Mouse (Mus musculus): ENCODE data around the gene Syngr3. TPM values are rescaled to one million over a fixed set of nuclear protein-coding genes. Genes with fewer than 3 reads are reported as not detected.

Gene Syngr3
- polyA plus RNA-seq, 1 experiment from 2014 or later: 7.0 TPM

GRCm38 (mm10) chr17:24638840-24639239 lies 50.9 kb downstream of the Syngr3 start:
- no peak overlapping the region for H3K4me3 ChIP-seq (replicated peaks)
- peak; percentile 81 for ATAC-seq
- WGBS: 53% methylated on average over 9 of the region's 9 CpGs
- H3K27me3 ChIP-seq (replicated peaks): no peaks in the 10 kb centered on the region
- peak overlapping the region; percentile 89 for H3K27ac ChIP-seq
- no peak overlapping the region for H3K4me2 ChIP-seq (replicated peaks)
- peaks cover 22% of the 10 kb centered on the region for H3K4me1 ChIP-seq (replicated peaks)
- H3K36me3 ChIP-seq: peaks cover 6% of the 10 kb centered on the region; the same call in 1 of the 2 replicates
- H3K9ac ChIP-seq: peak overlapping the region; percentile 26; the same call in 1 of the 2 replicates
- no peaks in the 10 kb centered on the region for H3K9me3 ChIP-seq

GRCm38 (mm10) chr17:24638214-24638613 lies 51.5 kb downstream of the Syngr3 start:
- Histone ChIP-seq H3K4me3 (replicated peaks) (no peak overlapping the region), H3K4me2 (replicated peaks) (no peak overlapping the region), H3K27me3 (replicated peaks) (no peaks in the 10 kb centered on the region), H3K36me3 (peaks cover 6% of the 10 kb centered on the region; the same call in 1 of the 2 replicates), H3K27ac (peak overlapping the region; percentile 59), H3K4me1 (replicated peaks) (peaks cover 24% of the 10 kb centered on the region), H3K9ac (no peak overlapping the region), H3K9me3 (no peaks in the 10 kb centered on the region)
- ATAC-seq: no peak
- WGBS: 78% methylated on average over 4 of the region's 4 CpGs

- WGBS: 75% methylated on average over 5 of the region's 5 CpGs
- Histone ChIP-seq H3K4me3 (replicated peaks) (no peak overlapping the region), H3K4me1 (replicated peaks) (peaks cover 29% of the 10 kb centered on the region), H3K4me2 (replicated peaks) (no peak overlapping the region), H3K27ac (no peak overlapping the region), H3K9me3 (no peaks in the 10 kb centered on the region), H3K9ac (no peak overlapping the region), H3K36me3 (peaks cover 6% of the 10 kb centered on the region; the same call in 1 of the 2 replicates), H3K27me3 (replicated peaks) (no peaks in the 10 kb centered on the region)
- no peak for ATAC-seq
Measured at GRCm38 (mm10) chr17:24636781-24637481, 52.8 kb downstream of the Syngr3 start.

- Histone ChIP-seq H3K9ac (no peak overlapping the region), H3K4me1 (replicated peaks) (peaks cover 34% of the 10 kb centered on the region), H3K4me3 (replicated peaks) (no peak overlapping the region), H3K27me3 (replicated peaks) (no peaks in the 10 kb centered on the region), H3K4me2 (replicated peaks) (no peak overlapping the region), H3K36me3 (peaks cover 5% of the 10 kb centered on the region; the same call in 1 of the 2 replicates), H3K27ac (no peak overlapping the region), H3K9me3 (no peaks in the 10 kb centered on the region)
- no peak for ATAC-seq
- 92% methylated on average over 5 of the region's 5 CpGs for WGBS
Measured at GRCm38 (mm10) chr17:24635694-24636093, 54.1 kb downstream of the Syngr3 start.

Other genes starting within 250 kb of the Syngr3 start
- gene Dnase1l2, start 246.8 kb downstream of the Syngr3 start, polyA plus RNA-seq (2015; fragmentation: Nextera tagmentation; extraction: Ambion mirVana): 1.4 and 2.1 TPM in 2 replicates
- 23.0 and 29.3 TPM in 2 replicates for gene E4f1, start 219.6 kb downstream of the Syngr3 start, polyA plus RNA-seq (2015; fragmentation: Nextera tagmentation; extraction: Ambion mirVana)
- 79.9 and 80.6 TPM in 2 replicates for gene Pgp, start 219.6 kb downstream of the Syngr3 start, polyA plus RNA-seq (2015; fragmentation: Nextera tagmentation; extraction: Ambion mirVana)
- gene Bricd5, start 216.1 kb downstream of the Syngr3 start, polyA plus RNA-seq (2015; fragmentation: Nextera tagmentation; extraction: Ambion mirVana): 0.40 and 0.68 TPM in 2 replicates
- gene Mlst8, start 210.9 kb downstream of the Syngr3 start, polyA plus RNA-seq (2015; fragmentation: Nextera tagmentation; extraction: Ambion mirVana): 25.2 and 27.3 TPM in 2 replicates
- gene Caskin1, start 201.4 kb downstream of the Syngr3 start, polyA plus RNA-seq (2015; fragmentation: Nextera tagmentation; extraction: Ambion mirVana): 1.5 and 1.8 TPM in 2 replicates
- 81.6 and 89.3 TPM in 2 replicates for gene Traf7, start 162.0 kb downstream of the Syngr3 start, polyA plus RNA-seq (2015; fragmentation: Nextera tagmentation; extraction: Ambion mirVana)
- 5.2 and 8.7 TPM in 2 replicates for gene Rab26, start 155.7 kb downstream of the Syngr3 start, polyA plus RNA-seq (2015; fragmentation: Nextera tagmentation; extraction: Ambion mirVana)
- gene Pkd1, start 140.1 kb downstream of the Syngr3 start, polyA plus RNA-seq (2015; fragmentation: Nextera tagmentation; extraction: Ambion mirVana): 16.9 and 17.4 TPM in 2 replicates
- gene Tsc2, start 57.3 kb downstream of the Syngr3 start, polyA plus RNA-seq (2015; fragmentation: Nextera tagmentation; extraction: Ambion mirVana): 41.0 and 45.7 TPM in 2 replicates
- 15.6 and 18.1 TPM in 2 replicates for gene Nthl1, start 57.3 kb downstream of the Syngr3 start, polyA plus RNA-seq (2015; fragmentation: Nextera tagmentation; extraction: Ambion mirVana)
- gene Slc9a3r2, start 39.6 kb downstream of the Syngr3 start, polyA plus RNA-seq (2015; fragmentation: Nextera tagmentation; extraction: Ambion mirVana): 43.9 and 49.2 TPM in 2 replicates
- 0.30 and 0.56 TPM in 2 replicates for gene Npw, start 31.5 kb downstream of the Syngr3 start, polyA plus RNA-seq (2015; fragmentation: Nextera tagmentation; extraction: Ambion mirVana)
- 20.0 and 20.5 TPM in 2 replicates for gene Zfp598, start 20.3 kb downstream of the Syngr3 start, polyA plus RNA-seq (2015; fragmentation: Nextera tagmentation; extraction: Ambion mirVana)
- gene Gfer, start 6.2 kb upstream of the Syngr3 start, polyA plus RNA-seq (2015; fragmentation: Nextera tagmentation; extraction: Ambion mirVana): 41.8 and 45.9 TPM in 2 replicates
- 10.3 and 10.4 TPM in 2 replicates for gene Noxo1, start 6.3 kb upstream of the Syngr3 start, polyA plus RNA-seq (2015; fragmentation: Nextera tagmentation; extraction: Ambion mirVana)
- gene Tbl3, start 17.7 kb upstream of the Syngr3 start, polyA plus RNA-seq (2015; fragmentation: Nextera tagmentation; extraction: Ambion mirVana): 67.3 and 67.5 TPM in 2 replicates
- 0.11 and 0.19 TPM in 2 replicates for gene Rnf151, start 28.1 kb upstream of the Syngr3 start, polyA plus RNA-seq (2015; fragmentation: Nextera tagmentation; extraction: Ambion mirVana)
- 1,514 and 1,667 TPM in 2 replicates for gene Rps2, start 28.2 kb upstream of the Syngr3 start, polyA plus RNA-seq (2015; fragmentation: Nextera tagmentation; extraction: Ambion mirVana)
- 303 and 319 TPM in 2 replicates for gene Ndufb10, start 34.5 kb upstream of the Syngr3 start, polyA plus RNA-seq (2015; fragmentation: Nextera tagmentation; extraction: Ambion mirVana)
- gene Rpl3l, start 37.9 kb upstream of the Syngr3 start, polyA plus RNA-seq (2015; fragmentation: Nextera tagmentation; extraction: Ambion mirVana): not detected in 2 replicates
- 32.4 and 33.9 TPM in 2 replicates for gene Msrb1, start 46.7 kb upstream of the Syngr3 start, polyA plus RNA-seq (2015; fragmentation: Nextera tagmentation; extraction: Ambion mirVana)
- gene Hs3st6, start 63.0 kb upstream of the Syngr3 start, polyA plus RNA-seq (2015; fragmentation: Nextera tagmentation; extraction: Ambion mirVana): 0.78 and 0.81 TPM in 2 replicates
- not detected in 2 replicates for gene Meiob, start 114.3 kb upstream of the Syngr3 start, polyA plus RNA-seq (2015; fragmentation: Nextera tagmentation; extraction: Ambion mirVana)
- 55.1 and 69.8 TPM in 2 replicates for gene Hagh, start 150.2 kb upstream of the Syngr3 start, polyA plus RNA-seq (2015; fragmentation: Nextera tagmentation; extraction: Ambion mirVana)
- gene Fahd1, start 160.4 kb upstream of the Syngr3 start, polyA plus RNA-seq (2015; fragmentation: Nextera tagmentation; extraction: Ambion mirVana): 77.1 and 77.6 TPM in 2 replicates
- gene Igfals, start 176.0 kb upstream of the Syngr3 start, polyA plus RNA-seq (2015; fragmentation: Nextera tagmentation; extraction: Ambion mirVana): 3.4 and 4.4 TPM in 2 replicates
- gene Nubp2, start 196.4 kb upstream of the Syngr3 start, polyA plus RNA-seq (2015; fragmentation: Nextera tagmentation; extraction: Ambion mirVana): 51.5 and 57.9 TPM in 2 replicates
- 32.0 and 33.4 TPM in 2 replicates for gene Spsb3, start 196.7 kb upstream of the Syngr3 start, polyA plus RNA-seq (2015; fragmentation: Nextera tagmentation; extraction: Ambion mirVana)
- 27.3 and 27.4 TPM in 2 replicates for gene Eme2, start 205.1 kb upstream of the Syngr3 start, polyA plus RNA-seq (2015; fragmentation: Nextera tagmentation; extraction: Ambion mirVana)
- gene Mrps34, start 205.2 kb upstream of the Syngr3 start, polyA plus RNA-seq (2015; fragmentation: Nextera tagmentation; extraction: Ambion mirVana): 111 and 117 TPM in 2 replicates
- 71.7 and 85.4 TPM in 2 replicates for gene Nme3, start 206.5 kb upstream of the Syngr3 start, polyA plus RNA-seq (2015; fragmentation: Nextera tagmentation; extraction: Ambion mirVana)
- 22.4 and 23.2 TPM in 2 replicates for gene Mapk8ip3, start 247.0 kb upstream of the Syngr3 start, polyA plus RNA-seq (2015; fragmentation: Nextera tagmentation; extraction: Ambion mirVana)

All from intestine, embryonic 15.5 days (tissue).